Mouse (Mus musculus) ES-E14 (cell line): ENCODE results near the gene Hist1h3g.
"Not testable (repeated sequence)": the region's sequence is repeated elsewhere in the genome, so short reads cannot be mapped to it uniquely, and the experiment has no call there.

Source experiments
- CHD2 ChIP-seq: IDR thresholded peaks from 2 replicates; pipeline ENCODE4 v1.6.1; 2014; ENCODE audit warnings: mild to moderate bottlenecking, low read depth, low read length, inconsistent platforms
- MAFK ChIP-seq: IDR thresholded peaks from 2 replicates; pipeline ENCODE4 v1.6.1; 2014; ENCODE audit warnings: mild to moderate bottlenecking, low read depth, low read length, inconsistent platforms; ENCODE audit not compliant: insufficient read depth
- ZC3H11A ChIP-seq: IDR thresholded peaks from 2 replicates; pipeline ENCODE4 v1.6.1; 2012; ENCODE audit warnings: low read depth, mild to moderate bottlenecking, inconsistent platforms, low read length, borderline replicate concordance
- ZNF384 ChIP-seq: IDR thresholded peaks from 2 replicates; pipeline ENCODE4 v1.6.1; 2012; ENCODE audit warnings: low read depth, low read length, inconsistent platforms

DNA sequence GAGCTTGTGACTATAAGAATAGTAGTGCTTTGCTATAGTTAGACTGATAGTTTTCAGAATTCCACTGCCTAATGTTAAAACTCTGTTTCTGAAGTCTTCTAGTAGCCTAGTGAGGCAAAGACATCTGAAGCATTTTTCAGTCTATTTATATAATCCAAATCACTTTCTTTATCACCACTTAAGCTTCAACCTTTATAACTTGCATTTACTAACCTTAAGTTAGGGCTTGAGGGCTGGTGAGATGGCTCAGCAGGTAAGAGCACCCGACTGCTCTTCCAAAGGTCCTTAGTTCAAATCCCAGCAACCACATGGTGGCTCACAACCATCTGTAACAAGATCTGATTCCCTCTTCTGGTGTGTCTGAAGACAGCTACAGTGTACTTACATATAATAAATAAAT, 4.6 kb downstream of the Hist1h3g start:
- not testable (repeated sequence) for TF ChIP-seq ZNF384, ZC3H11A, MAFK, CHD2
